Mouse (Mus musculus): ENCODE measurements around the gene Rec114. TPM values are rescaled to one million over a fixed set of nuclear protein-coding genes. Genes with fewer than 3 reads are reported as not detected.

Gene Rec114
- total and polyA plus RNA-seq, 3 experiments = 111 to 135 TPM; not detected in 1

- Histone ChIP-seq H3K4me1 (ENCODE audit: control insufficient read depth in 1 of 2, insufficient read depth in 2 of 2, low read length in 2 of 2) (peaks cover 14 to 35% of the 10 kb centered on the region in 2 experiments), H3K4me3 (ENCODE audit: control insufficient read depth in 1 of 2, insufficient read depth in 1 of 2, low read depth in 2 of 2, low read length in 2 of 2) (no peak overlapping the region), H3K79me2 (ENCODE audit: control insufficient read depth, insufficient read depth, low read length, poor library complexity) (peaks cover 33% of the 10 kb centered on the region), H3K36me3 (ENCODE audit: control insufficient read depth in 1 of 2, insufficient read depth in 2 of 2, low read length in 2 of 2) (peaks cover 0 to 44% of the 10 kb centered on the region in 2 experiments; a peak in 2 of 4 replicates), H3K9me3 (replicated peaks; ENCODE audit: insufficient read depth, low read length) (no peaks in the 10 kb centered on the region), H3K9ac (ENCODE audit: control insufficient read depth, low read depth, low read length, poor library complexity, severe bottlenecking) (no peak overlapping the region), H3K27ac (ENCODE audit: control insufficient read depth, low read depth, low read length) (no peak overlapping the region), H3K27me3 (ENCODE audit: control insufficient read depth in 1 of 2, insufficient read depth in 2 of 2, low read length in 2 of 2) (no peaks in the 10 kb centered on the region)
- no peak for DNase-seq (ENCODE audit: low read depth, low spot score)
- no peak for TF ChIP-seq ZNF384 (IDR thresholded peaks at IDR 0.05; ENCODE audit: low read depth, low read length)
- TF ChIP-seq USF2 (IDR thresholded peaks at IDR 0.05; ENCODE audit: borderline replicate concordance in 1 of 2, insufficient read depth in 1 of 2, low read depth in 1 of 2, low read length in 2 of 2) = no peak
- no peak for TF ChIP-seq RAD21 (IDR thresholded peaks at IDR 0.05; ENCODE audit: low read depth, low read length)
- no peak for TF ChIP-seq USF1 (IDR thresholded peaks at IDR 0.05; ENCODE audit: low read depth, low read length)
- TF ChIP-seq MYB (IDR thresholded peaks at IDR 0.05; ENCODE audit: low read depth, low read length) = no peak
- no peak for TF ChIP-seq MAX (IDR thresholded peaks at IDR 0.05; ENCODE audit: low read length)
- no peak for TF ChIP-seq NRF1 (IDR thresholded peaks at IDR 0.05; ENCODE audit: insufficient read depth, low read depth, low read length, poor library complexity, severe bottlenecking)
- no peak for TF ChIP-seq TCF12 (IDR thresholded peaks at IDR 0.05; ENCODE audit: low read depth, low read length)
- no peak for TF ChIP-seq POLR2AphosphoS2 (IDR thresholded peaks at IDR 0.05; ENCODE audit: low read length)
- no peak for TF ChIP-seq ZC3H11A (IDR thresholded peaks at IDR 0.05; ENCODE audit: low read depth, low read length)
- TF ChIP-seq RCOR1 (IDR thresholded peaks at IDR 0.05; ENCODE audit: low read depth, low read length) = no peak
- no peak for TF ChIP-seq HCFC1 (IDR thresholded peaks at IDR 0.05; ENCODE audit: low read depth, low read length)
- no peak for TF ChIP-seq KAT2A (conservative IDR thresholded peaks at IDR 0.05; ENCODE audit: low read depth, low read length)
- no peak for TF ChIP-seq POLR2A (IDR thresholded peaks at IDR 0.05; ENCODE audit: control insufficient read depth in 1 of 2, insufficient read depth in 1 of 2, low read depth in 1 of 2, low read length in 2 of 2, poor library complexity in 1 of 2)
- no peak for TF ChIP-seq ETS1 (IDR thresholded peaks at IDR 0.05; ENCODE audit: low read depth, low read length)
Observed at GRCm38 (mm10) chr9:58613790-58614189, 130.0 kb downstream of the Rec114 start.

Other genes with a start within 250 kb of the Rec114 start
- gene Cd276, start 188.5 kb downstream of the Rec114 start, total RNA-seq (2012; rRNA removed) = 0.10 and 0.12 TPM in 2 replicates
- gene Cd276, start 188.5 kb downstream of the Rec114 start, polyA plus RNA-seq (2012; ENCODE audit: insufficient read depth in 1 of 2, insufficient read length in 2 of 2, low read depth in 1 of 2, low replicate concordance in 2 of 2, missing spikeins in 1 of 2) = 1 to 10 TPM in 1 of 2 experiments, not detected in 1; 3.6 TPM
- gene Nptn, start 161.7 kb downstream of the Rec114 start, total RNA-seq (2012; rRNA removed) = 69.1 and 71.4 TPM in 2 replicates
- gene Nptn, start 161.7 kb downstream of the Rec114 start, polyA plus RNA-seq (2012; ENCODE audit: insufficient read depth in 1 of 2, insufficient read length in 2 of 2, low read depth in 1 of 2, low replicate concordance in 2 of 2, missing spikeins in 1 of 2) = 100 to 1,000 TPM in 1 of 2 experiments, not detected in 1; 199 TPM
- gene Hcn4, start 79.4 kb upstream of the Rec114 start, total RNA-seq (2012; rRNA removed) = not detected in 2 replicates
- not detected for gene Hcn4, start 79.4 kb upstream of the Rec114 start, polyA plus RNA-seq (2012; ENCODE audit: insufficient read depth in 1 of 2, insufficient read length in 2 of 2, low read depth in 1 of 2, low replicate concordance in 2 of 2, missing spikeins in 1 of 2)

Data from MEL (cell line).